Mouse (Mus musculus) megakaryocyte progenitor cell, adult 5-6 weeks (primary cell): ENCODE measurements around the gene Zfp738. TPM values are rescaled to one million over a fixed set of nuclear protein-coding genes. Genes with fewer than 3 reads are reported as not detected.
"Not testable (repeated sequence)": the region's sequence is repeated elsewhere in the genome, so short reads cannot be mapped to it uniquely, and the experiment has no call there.

Experiments used
- ATAC-seq: replicated peaks from 2 replicates; pipeline ENCODE4 v1.8.0; 2016; ENCODE audit warnings: mild to moderate bottlenecking, moderate TSS enrichment, inconsistent platforms; ENCODE audit not compliant: poor library complexity
- total RNA-seq, 2 experiments: library from RNA; stranded (forward) in 1 of 2; stranded (reverse) in 1 of 2; fragments of 157-497, 149-512 nt in 1 of 2; fragments of 200-1000 nt in 1 of 2; gene quantifications; 2 replicates each; pipeline versions ENCODE4 v1.2.3 to v1.2.4; 2015 to 2017

The Zfp738 gene
- total RNA-seq (2015) (12.8 and 14.1 TPM in 2 replicates), total RNA-seq (2017) (12.1 and 20.7 TPM in 2 replicates)

- ATAC-seq: no peak
Measured at GRCm38 (mm10) chr13:67686971-67687370, at the start of gene Zfp738. TSS of gene Zfp738 (minus strand) at chr13:67687071.

DNA sequence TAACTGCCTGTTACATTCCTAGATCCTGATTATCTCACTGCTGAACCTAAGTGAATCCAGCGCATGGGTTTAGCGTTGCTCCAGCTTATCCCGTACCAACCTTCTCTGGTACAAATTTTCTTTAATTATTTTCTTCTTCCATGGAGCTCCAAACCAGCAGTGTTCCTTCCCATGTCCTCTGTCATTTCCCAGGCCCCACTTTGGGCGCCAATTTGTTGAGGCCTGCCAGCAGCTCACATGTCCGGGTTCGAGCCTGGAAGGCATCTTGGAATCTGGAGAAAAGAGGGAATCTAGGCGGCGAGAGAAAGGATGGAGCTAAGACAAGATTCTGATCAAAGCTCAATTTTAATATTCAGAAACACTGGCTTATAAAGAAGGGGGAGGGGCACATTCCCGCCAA lies 47.5 kb upstream of the Zfp738 start:
- ATAC-seq: not testable (repeated sequence)

DNA sequence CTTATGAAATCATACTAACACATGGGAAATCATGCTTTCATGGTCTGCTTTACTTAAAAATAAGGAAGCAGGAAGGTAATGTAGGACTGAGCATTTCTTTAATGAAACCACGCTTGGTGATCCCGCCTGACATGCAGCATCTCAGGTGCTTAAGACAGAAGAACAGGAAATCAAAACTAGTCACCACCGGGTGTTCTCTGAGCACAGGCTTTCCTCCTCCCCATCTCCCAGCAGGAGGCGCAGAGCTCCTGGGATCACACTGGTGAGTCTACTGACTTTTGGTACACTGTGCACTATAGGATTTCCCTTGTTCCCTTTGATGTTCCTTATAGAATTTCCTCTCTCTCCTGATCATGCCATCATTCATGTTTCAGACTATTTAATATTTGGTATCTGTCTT lies 42.6 kb upstream of the Zfp738 start:
- peak; percentile 60 for ATAC-seq

GRCm38 (mm10) chr13:67728641-67729318 lies 41.9 kb upstream of the Zfp738 start, which contains the start of gene Zfp65:
TSS of gene Zfp65 (minus strand) at chr13:67729173.
- peak; percentile 53 for ATAC-seq

GRCm38 (mm10) chr13:67728106-67728505 lies 41.2 kb upstream of the Zfp738 start:
- no peak for ATAC-seq

DNA sequence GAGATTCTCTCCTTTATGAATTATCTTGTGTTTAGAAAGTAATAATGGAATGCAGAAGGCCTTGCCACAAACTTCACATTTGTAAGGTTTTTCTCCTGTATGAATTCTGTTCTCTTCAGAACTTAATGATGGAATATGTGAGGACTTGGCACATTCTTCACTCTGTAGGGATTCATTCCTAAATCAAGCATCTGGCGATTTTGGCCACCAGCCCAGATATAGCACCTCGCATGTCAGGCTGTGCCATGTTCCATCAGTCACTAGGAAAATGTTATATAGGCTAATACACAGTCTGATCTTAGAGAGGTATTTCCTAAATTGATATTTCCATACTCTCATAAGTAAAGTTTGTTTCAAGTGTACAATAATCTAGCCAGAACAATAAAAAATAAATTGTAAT lies 38.5 kb upstream of the Zfp738 start:
- not testable (repeated sequence) for ATAC-seq

DNA sequence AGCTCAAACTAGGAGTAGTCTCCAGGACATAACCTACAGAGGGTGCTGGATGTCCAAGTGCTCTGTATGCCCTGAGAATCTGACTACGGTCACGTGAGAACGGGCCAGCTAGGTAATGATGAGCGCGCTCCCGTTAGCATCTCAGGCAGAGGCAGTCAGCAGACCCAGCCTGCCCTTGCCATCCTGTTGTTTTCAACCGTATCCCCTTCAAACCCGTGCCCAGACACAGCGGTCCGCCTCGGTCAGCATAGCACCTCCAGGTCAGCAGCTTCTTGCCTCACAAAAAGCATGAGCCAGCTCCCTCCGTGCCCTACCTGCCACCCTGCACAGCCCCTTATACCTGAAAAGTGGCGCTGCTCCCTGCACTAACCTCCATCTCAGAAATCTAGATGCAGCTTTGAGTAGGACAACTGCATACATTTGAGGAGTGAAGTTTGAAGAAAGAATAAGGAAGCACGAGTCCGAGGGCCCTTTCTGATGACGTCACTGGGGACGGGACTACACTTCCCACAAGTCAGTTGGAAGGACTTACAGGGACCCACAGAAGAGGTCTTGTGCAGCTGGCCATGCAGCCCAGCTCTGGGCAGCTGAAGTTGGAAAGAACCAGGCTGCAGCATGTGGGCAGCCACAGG lies 37.1 kb upstream of the Zfp738 start:
- peak; percentile 95 for ATAC-seq

DNA sequence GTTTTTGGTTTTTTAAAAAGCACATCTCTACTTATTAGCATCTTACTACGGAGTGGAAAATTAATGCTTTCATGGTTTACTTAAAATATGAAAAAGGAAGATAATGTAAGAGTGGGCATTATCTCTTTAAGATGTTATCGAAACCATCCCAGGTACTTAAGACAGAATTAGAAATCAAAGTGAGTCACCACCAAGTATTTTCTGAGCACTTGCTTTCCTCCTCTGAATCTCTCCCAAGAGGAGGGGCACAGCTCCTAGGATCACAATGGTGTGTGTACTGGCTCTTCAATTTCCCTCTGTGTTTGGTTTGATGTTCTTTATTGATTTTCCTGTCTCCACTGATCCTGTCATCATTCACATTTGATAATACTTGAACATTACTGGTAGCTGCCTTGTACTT lies 3.0 kb downstream of the Zfp738 start:
- ATAC-seq: not testable (repeated sequence)

- peak; percentile 100 for ATAC-seq
Measured at GRCm38 (mm10) chr13:67682959-67683735, 3.7 kb downstream of the Zfp738 start.

DNA sequence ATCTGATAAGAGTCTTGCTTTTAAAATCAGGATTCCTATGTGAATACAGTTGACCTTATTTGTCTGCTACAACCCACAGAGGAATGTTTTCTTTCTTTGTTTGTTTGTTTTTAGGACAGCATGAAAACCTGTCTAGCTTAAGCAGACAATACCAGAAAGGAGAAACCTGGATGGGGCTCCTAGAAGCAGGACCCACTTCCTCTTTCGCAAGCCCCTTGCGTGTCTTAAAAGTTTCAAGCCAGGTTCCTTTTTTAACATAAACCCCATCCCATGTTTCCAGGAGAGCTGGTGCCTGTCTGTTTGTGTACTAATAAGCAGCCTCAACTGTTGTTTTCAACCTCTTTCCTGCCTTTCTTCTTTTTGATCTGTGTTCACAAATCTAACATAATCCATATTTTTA lies 12.0 kb downstream of the Zfp738 start:
- ATAC-seq: peak; percentile 54

DNA sequence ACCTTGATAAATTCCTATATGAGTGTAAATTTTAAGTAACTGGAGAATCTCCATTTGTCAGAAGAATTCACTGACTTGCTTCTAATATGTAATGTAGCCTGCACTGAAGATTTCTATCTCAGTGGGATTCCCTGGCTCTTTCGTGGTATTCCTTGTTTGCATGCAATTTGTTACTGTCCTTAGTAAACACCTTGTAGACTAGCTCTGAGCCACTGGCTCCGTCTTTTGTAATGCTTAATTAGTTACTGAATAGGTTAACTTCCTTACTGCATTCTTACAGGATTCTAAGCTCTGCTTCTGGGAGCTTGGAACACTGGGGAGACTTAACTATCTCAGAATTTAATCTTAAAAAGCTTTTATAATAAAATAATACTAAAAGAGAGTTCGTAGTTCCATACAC lies 34.4 kb downstream of the Zfp738 start:
- ATAC-seq: no peak

DNA sequence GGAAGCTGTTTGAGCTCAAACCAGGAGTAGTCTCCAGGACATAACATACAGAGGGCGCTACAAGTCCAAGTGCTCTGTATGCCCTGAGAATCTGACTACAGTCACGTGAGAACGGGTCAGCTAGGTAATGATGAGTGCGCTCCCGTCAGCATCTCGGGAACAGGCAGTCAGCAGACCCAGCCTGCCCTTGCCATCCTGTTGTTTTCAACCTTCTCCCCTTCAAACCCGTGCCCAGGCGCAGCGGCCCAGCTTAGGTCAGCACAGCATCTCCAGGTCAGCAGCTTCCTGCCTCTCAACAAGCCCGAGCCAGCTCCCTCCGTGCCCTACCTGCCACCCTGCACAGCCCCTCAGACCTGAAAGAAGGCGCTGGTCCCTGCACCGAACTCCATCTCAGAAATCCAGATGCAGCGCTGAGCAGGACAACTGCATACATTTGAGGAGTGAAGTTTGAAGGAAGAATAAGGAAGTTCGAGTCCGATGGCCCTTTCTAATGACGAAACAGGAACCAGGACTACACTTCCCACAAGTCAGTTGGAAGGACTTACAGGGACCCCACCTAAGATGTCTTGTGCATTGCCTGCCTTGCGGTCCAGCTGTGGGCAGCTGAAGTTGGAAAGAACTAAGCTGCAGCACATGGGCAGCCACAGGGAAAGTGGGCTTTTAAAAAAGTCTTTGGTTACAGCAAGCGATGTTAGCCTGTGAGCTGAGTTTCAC lies 49.4 kb downstream of the Zfp738 start, which contains the start of the genes Gm49345 and Zfp729a:
TSS of gene Gm49345 (minus strand) at position 476 of the 714 bp plus-strand sequence.
TSS of gene Zfp729a (minus strand) at position 498 of the 714 bp plus-strand sequence.
- ATAC-seq: peak; percentile 98

DNA sequence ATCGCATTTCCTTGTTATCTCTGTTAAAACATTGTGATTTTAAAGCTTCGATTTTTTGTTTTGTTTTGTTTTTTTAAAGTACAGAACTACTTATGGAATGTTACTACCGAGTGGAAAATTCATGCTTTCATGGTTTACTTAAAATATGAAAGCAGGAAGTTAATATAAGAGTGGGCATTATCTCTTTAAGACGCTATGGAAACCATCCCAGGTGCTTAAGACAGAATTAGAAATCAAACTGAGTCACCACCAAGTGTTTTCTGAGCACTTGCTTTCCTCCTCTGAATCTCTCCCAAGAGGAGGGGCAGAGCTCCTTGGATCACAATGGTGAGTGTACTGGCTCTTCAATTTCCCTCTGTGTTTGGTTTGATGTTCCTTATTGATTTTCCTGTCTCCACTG lies 76.8 kb downstream of the Zfp738 start:
- no peak for ATAC-seq

DNA sequence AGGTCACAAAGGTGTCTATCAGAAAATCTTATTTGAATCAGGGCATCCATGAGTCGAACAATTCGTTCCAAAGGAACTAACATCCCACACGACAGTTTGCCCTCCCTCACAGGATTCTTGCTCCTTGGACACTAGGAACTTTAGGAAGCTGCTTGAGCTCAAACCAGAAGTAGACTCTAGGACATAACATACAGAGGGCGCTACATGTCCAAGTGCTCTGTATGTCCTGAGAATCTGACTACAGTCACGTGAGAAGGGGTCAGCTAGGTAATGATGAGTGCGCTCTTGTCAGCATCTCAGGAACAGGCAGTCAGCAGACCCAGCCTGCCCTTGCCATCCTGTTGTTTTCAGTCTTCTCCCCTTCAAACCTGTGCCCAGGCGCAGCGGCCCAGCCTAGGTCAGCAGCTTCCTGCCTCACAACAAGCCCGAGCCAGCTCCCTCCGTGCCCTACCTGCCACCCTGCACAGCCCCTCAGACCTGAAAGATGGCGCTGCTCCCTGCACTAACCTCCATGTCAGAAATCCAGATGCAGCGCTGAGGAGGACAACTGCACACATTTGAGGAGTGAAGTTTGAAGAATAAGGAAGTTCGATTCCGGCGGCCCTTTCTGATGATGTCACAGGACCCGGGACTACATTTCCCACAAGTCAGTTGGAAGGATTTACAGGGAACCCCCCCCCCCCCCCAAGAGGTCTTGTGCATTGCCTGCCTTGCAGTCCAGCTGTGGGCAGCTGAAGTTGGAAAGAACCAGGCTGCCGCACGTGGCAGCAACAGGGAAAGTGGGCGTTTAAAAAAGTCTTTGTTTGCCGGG lies 77.6 kb downstream of the Zfp738 start, which contains the start of gene Zfp729b:
TSS of gene Zfp729b (minus strand) at position 642 of the 811 bp plus-strand sequence.
- peak; percentile 92 for ATAC-seq

Other genes with a start within 250 kb of the Zfp738 start
- gene Zfp874a, start 235.4 kb downstream of the Zfp738 start, total RNA-seq (2015): 7.3 and 13.1 TPM in 2 replicates
- gene Zfp874a, start 235.4 kb downstream of the Zfp738 start, total RNA-seq (2017): 10.3 and 13.5 TPM in 2 replicates
- gene Zfp874b, start 202.8 kb downstream of the Zfp738 start, total RNA-seq (2015): 7.8 and 10.4 TPM in 2 replicates
- gene Zfp874b, start 202.8 kb downstream of the Zfp738 start, total RNA-seq (2017): 5.9 and 8.1 TPM in 2 replicates
- gene Zfp58, start 186.5 kb downstream of the Zfp738 start, total RNA-seq (2015): 8.5 and 11.6 TPM in 2 replicates
- gene Zfp58, start 186.5 kb downstream of the Zfp738 start, total RNA-seq (2017): 12.3 and 14.5 TPM in 2 replicates
- gene Gm26965, start 160.9 kb downstream of the Zfp738 start, total RNA-seq (2015): not detected in 2 replicates
- not detected in 2 replicates for gene Gm26965, start 160.9 kb downstream of the Zfp738 start, total RNA-seq (2017)
- 25.4 and 25.5 TPM in 2 replicates for gene Zfp87, start 160.9 kb downstream of the Zfp738 start, total RNA-seq (2015)
- 12.9 and 22.4 TPM in 2 replicates for gene Zfp87, start 160.9 kb downstream of the Zfp738 start, total RNA-seq (2017)
- gene Zfp748, start 133.2 kb downstream of the Zfp738 start, total RNA-seq (2015): 14.2 and 15.3 TPM in 2 replicates
- gene Zfp748, start 133.2 kb downstream of the Zfp738 start, total RNA-seq (2017): 11.5 and 21.2 TPM in 2 replicates
- 14.6 and 16.7 TPM in 2 replicates for gene Zfp729b, start 77.4 kb downstream of the Zfp738 start, total RNA-seq (2015)
- 14.6 and 15.4 TPM in 2 replicates for gene Zfp729b, start 77.4 kb downstream of the Zfp738 start, total RNA-seq (2017)
- 2.3 TPM in 1 of 2 replicates, not detected in the other for gene Gm49345, start 49.3 kb downstream of the Zfp738 start, total RNA-seq (2015)
- gene Gm49345, start 49.3 kb downstream of the Zfp738 start, total RNA-seq (2017): not detected in 2 replicates
- gene Zfp729a, start 49.3 kb downstream of the Zfp738 start, total RNA-seq (2015): 8.5 and 14.1 TPM in 2 replicates
- 9.3 and 13.5 TPM in 2 replicates for gene Zfp729a, start 49.3 kb downstream of the Zfp738 start, total RNA-seq (2017)
- 19.3 TPM in 2 replicates for gene Zfp65, start 42.1 kb upstream of the Zfp738 start, total RNA-seq (2015)
- gene Zfp65, start 42.1 kb upstream of the Zfp738 start, total RNA-seq (2017): 12.3 and 20.4 TPM in 2 replicates
- gene Zfp85, start 68.2 kb upstream of the Zfp738 start, total RNA-seq (2015): 8.0 and 9.5 TPM in 2 replicates
- gene Zfp85, start 68.2 kb upstream of the Zfp738 start, total RNA-seq (2017): 6.7 and 8.7 TPM in 2 replicates
- 3.6 and 4.4 TPM in 2 replicates for gene Zfp493, start 92.6 kb upstream of the Zfp738 start, total RNA-seq (2015)
- 1.2 and 2.1 TPM in 2 replicates for gene Zfp493, start 92.6 kb upstream of the Zfp738 start, total RNA-seq (2017)
- gene Zfp273, start 126.7 kb upstream of the Zfp738 start, total RNA-seq (2015): 5.9 and 7.1 TPM in 2 replicates
- 6.0 and 8.8 TPM in 2 replicates for gene Zfp273, start 126.7 kb upstream of the Zfp738 start, total RNA-seq (2017)
- 2.8 TPM in 1 of 2 replicates, not detected in the other for gene Gm10037, start 144.0 kb upstream of the Zfp738 start, total RNA-seq (2015)
- 4.9 TPM in 1 of 2 replicates, not detected in the other for gene Gm10037, start 144.0 kb upstream of the Zfp738 start, total RNA-seq (2017)
- not detected in 2 replicates for gene BC048507, start 176.3 kb upstream of the Zfp738 start, total RNA-seq (2015)
- not detected in 2 replicates for gene BC048507, start 176.3 kb upstream of the Zfp738 start, total RNA-seq (2017)